Mouse (Mus musculus) MEL-GATA-1-ER (cell line): ENCODE measurements at regions not wholly inside any gene's neighbourhood (a gene's known extent, or its start where the extent isn't known, plus 50 kb on each side); places are given as distances from the start of the nearest gene placed in this dataset.

ENCODE experiments used
- DNase-seq: peaks from one replicate; pipeline ENCODE4 v3.0.0-alpha.2; 2012; ENCODE audit warnings: low read depth; ENCODE audit errors: extremely low read depth

GRCm38 (mm10) chr7:68444426-68445095, 170.9 kb downstream of the Fam169b start:
- no peak for DNase-seq

DNA sequence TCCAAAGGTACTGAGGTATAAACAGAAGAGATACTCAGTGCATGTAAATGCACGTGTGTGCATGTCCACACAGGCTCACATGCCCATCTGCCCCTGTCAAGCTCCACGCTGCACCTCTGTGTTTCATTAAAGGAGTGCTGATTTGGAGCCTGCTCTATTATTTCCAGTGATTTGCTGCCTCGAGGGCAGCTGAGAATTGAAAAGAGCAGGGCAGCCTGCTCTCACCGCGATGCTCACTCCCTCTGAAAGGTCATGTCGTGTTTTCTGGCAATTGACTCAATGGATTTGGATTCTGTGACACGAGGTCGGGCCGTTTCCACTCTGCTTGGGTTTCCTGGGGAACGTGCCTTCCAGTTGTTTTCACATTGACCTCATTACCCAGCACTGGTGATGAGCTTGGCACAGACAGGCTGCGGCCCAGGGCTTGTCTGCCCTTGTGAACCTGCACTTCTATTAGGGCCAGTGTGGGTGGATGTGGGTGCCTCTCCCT, 167.1 kb downstream of the Fam169b start:
- DNase-seq, result no peak

- DNase-seq, result no peak
These were observed 155.3 kb downstream of the Fam169b start for GRCm38 (mm10) chr7:68428946-68429345.

DNA sequence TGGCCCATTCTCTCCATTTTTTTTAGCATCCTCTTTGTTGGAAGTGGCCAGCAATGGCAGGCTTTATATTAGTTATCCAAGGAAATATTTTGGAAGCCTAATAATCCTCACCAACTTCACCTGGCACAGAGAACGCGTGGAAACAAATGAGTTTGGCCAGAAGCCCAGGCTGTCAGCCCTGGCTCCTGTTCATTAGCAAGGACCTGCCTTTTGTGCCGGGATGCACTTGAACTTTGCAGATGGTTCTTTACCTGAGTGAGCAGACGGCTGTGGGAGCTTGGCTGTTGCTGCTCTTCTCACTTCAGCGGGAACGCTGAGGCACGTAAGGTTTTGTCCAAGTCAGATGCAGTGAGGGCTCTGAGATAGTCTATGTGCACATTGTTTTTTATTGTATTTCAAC, 142.3 kb downstream of the Fam169b start:
- DNase-seq, result no peak

DNA sequence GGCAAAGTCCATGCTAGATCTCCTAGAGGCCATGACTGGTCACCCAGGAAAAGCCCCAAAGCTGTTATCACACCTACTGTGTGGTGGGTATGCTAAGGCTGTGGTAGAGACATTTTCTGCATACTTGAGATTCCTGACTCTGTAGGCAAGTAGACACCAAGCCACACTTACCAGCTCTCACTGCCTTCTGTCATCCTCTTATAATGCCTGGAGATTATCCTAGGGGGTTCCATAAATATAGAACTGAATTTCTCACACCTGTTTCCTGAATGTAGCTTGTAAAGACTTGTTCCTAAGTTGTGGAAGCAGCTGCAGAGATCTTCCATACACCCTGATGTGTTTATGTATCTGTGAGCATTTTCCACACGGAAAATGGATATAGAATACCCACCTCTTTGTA, 139.1 kb downstream of the Fam169b start:
- no peak for DNase-seq
